Mouse (Mus musculus): ENCODE data around the gene Pkib. TPM values are rescaled to one million over a fixed set of nuclear protein-coding genes. Genes with fewer than 3 reads are reported as not detected.

Pkib gene
- total RNA-seq, 2 experiments from 2014 or later: 21.8 to 36.0 TPM

Other genes with a start within 250 kb of the Pkib start
- 23.1 and 25.7 TPM in 2 replicates for gene Hsf2, start 145.6 kb upstream of the Pkib start, total RNA-seq (2015)
- gene Hsf2, start 145.6 kb upstream of the Pkib start, total RNA-seq (2017): 36.6 and 41.8 TPM in 2 replicates
- 113 and 129 TPM in 2 replicates for gene Serinc1, start 99.5 kb upstream of the Pkib start, total RNA-seq (2015)
- gene Serinc1, start 99.5 kb upstream of the Pkib start, total RNA-seq (2017): 102 and 108 TPM in 2 replicates
- gene Fabp7, start 152.9 kb downstream of the Pkib start, total RNA-seq (2015): 1.9 and 2.5 TPM in 2 replicates
- 2.0 and 2.2 TPM in 2 replicates for gene Fabp7, start 152.9 kb downstream of the Pkib start, total RNA-seq (2017)
- 546 and 596 TPM in 2 replicates for gene Smpdl3a, start 162.4 kb downstream of the Pkib start, total RNA-seq (2015)
- 251 and 269 TPM in 2 replicates for gene Smpdl3a, start 162.4 kb downstream of the Pkib start, total RNA-seq (2017)

All from megakaryocyte, adult 5-6 weeks (primary cell).